Mouse (Mus musculus) heart, adult 2 months (tissue): ENCODE measurements around the gene Rars2.

Experiments used
- CTCF ChIP-seq: fragments of 200-600 bp; IDR thresholded peaks from 2 replicates; pipeline ENCODE4 v1.8.1; 2022; ENCODE audit warnings: antibody characterized with exemption, mild to moderate bottlenecking, moderate library complexity
- EP300 ChIP-seq: fragments of 200-500 bp; IDR thresholded peaks from 2 replicates; pipeline ENCODE4 v1.6.1; 2011; ENCODE audit warnings: low read depth, low read length, control low read depth; ENCODE audit not compliant: insufficient read depth
- POLR2A ChIP-seq: fragments of 200-500 bp; IDR thresholded peaks from 2 replicates; pipeline ENCODE4 v1.6.1; 2011; ENCODE audit warnings: mild to moderate bottlenecking, low read depth, low read length, control low read depth; ENCODE audit not compliant: insufficient read depth

- TF ChIP-seq POLR2A (no peak), CTCF (no peak), EP300 (no peak)
These were observed 19.4 kb downstream of the Rars2 start for GRCm38 (mm10) chr4:34634129-34634528.
